Mouse (Mus musculus) MEL (cell line): ENCODE results near the gene Flad1. TPM values are rescaled to one million over a fixed set of nuclear protein-coding genes. Genes with fewer than 3 reads are reported as not detected.

Source experiments
- DNase-seq: peaks from one replicate; pipeline ENCODE4 v3.0.0; 2011; ENCODE audit warnings: low read depth, low spot score
- H3K27ac ChIP-seq: 2 replicates; pipeline ENCODE4 v1.5.1; 2012; ENCODE audit warnings: low read depth, mild to moderate bottlenecking, control low read depth, low read length, moderate library complexity; ENCODE audit not compliant: control insufficient read depth
- H3K27me3 ChIP-seq, 2 experiments: fragments of 150-350 bp in 1 of 2; sonication (generic) in 1 of 2; 2 replicates each; pipeline ENCODE4 v1.6.1; 2012; ENCODE audit warnings: low read length in 2 of 2, mild to moderate bottlenecking in 2 of 2, improper control_type of control experiment in 1 of 2, moderate library complexity in 1 of 2; ENCODE audit not compliant: insufficient read depth in 2 of 2, control insufficient read depth in 1 of 2
- H3K36me3 ChIP-seq, 2 experiments: 2 replicates each; pipeline ENCODE4 v1.6.1; 2012 to 2014; ENCODE audit warnings: low read length in 2 of 2, improper control_type of control experiment in 1 of 2, inconsistent platforms in 1 of 2, mild to moderate bottlenecking in 1 of 2; ENCODE audit not compliant: insufficient read depth in 2 of 2, control insufficient read depth in 1 of 2
- H3K4me1 ChIP-seq, 2 experiments: fragments of 150-350 bp in 1 of 2; sonication (generic) in 1 of 2; 2 replicates each; pipeline ENCODE4 v1.6.1; 2012; ENCODE audit warnings: low read length in 2 of 2, improper control_type of control experiment in 1 of 2, mild to moderate bottlenecking in 1 of 2; ENCODE audit not compliant: insufficient read depth in 2 of 2, control insufficient read depth in 1 of 2
- H3K4me3 ChIP-seq, 2 experiments: fragments of 150-350 bp in 1 of 2; sonication (generic) in 1 of 2; 2 replicates each; pipeline ENCODE4 v1.5.1; 2012; ENCODE audit warnings: low read depth in 2 of 2, low read length in 2 of 2, mild to moderate bottlenecking in 2 of 2, moderate library complexity in 2 of 2, control low read depth in 1 of 2, improper control_type of control experiment in 1 of 2; ENCODE audit not compliant: control insufficient read depth in 1 of 2, insufficient read depth in 1 of 2
- H3K79me2 ChIP-seq: 2 replicates; pipeline ENCODE4 v1.6.1; 2012; ENCODE audit warnings: mild to moderate bottlenecking, low read length, moderate library complexity; ENCODE audit not compliant: control insufficient read depth, poor library complexity, insufficient read depth
- H3K9ac ChIP-seq: 2 replicates; pipeline ENCODE4 v1.6.1; 2012; ENCODE audit warnings: low read depth, mild to moderate bottlenecking, control low read depth, low read length, moderate library complexity; ENCODE audit not compliant: control insufficient read depth, poor library complexity, severe bottlenecking
- H3K9me3 ChIP-seq: fragments of 150-350 bp; sonication (generic); replicated peaks from 2 replicates; pipeline ENCODE4 v1.6.1; 2012; ENCODE audit warnings: mild to moderate bottlenecking, low read length, improper control_type of control experiment, moderate library complexity; ENCODE audit not compliant: insufficient read depth
- BHLHE40 ChIP-seq: IDR thresholded peaks from 2 replicates; pipeline ENCODE4 v1.6.1; 2012; ENCODE audit warnings: low read depth, mild to moderate bottlenecking, inconsistent platforms, low read length, improper control_type of control experiment, borderline replicate concordance
- CHD1 ChIP-seq: IDR thresholded peaks from 2 replicates; pipeline ENCODE4 v1.6.1; 2012; ENCODE audit warnings: low read depth, mild to moderate bottlenecking, inconsistent platforms, low read length, improper control_type of control experiment
- CHD2 ChIP-seq: IDR thresholded peaks from 2 replicates; pipeline ENCODE4 v1.6.1; 2011; ENCODE audit warnings: low read length, improper control_type of control experiment
- CTCF ChIP-seq, 3 experiments: IDR thresholded peaks in 2 of 3; conservative IDR thresholded peaks in 1 of 3; 2 replicates each; pipeline ENCODE4 v1.5.1; 2011 to 2012; ENCODE audit warnings: low read length in 3 of 3, low read depth in 2 of 3, mild to moderate bottlenecking in 2 of 3, improper control_type of control experiment in 1 of 3, inconsistent platforms in 1 of 3, mixed read lengths in 1 of 3, moderate library complexity in 1 of 3; ENCODE audit not compliant: control insufficient read depth in 1 of 3, insufficient read depth in 1 of 3, poor library complexity in 1 of 3, severe bottlenecking in 1 of 3
- E2F4 ChIP-seq: IDR thresholded peaks from 2 replicates; pipeline ENCODE4 v1.6.1; 2011; ENCODE audit warnings: low read depth, low read length, improper control_type of control experiment, borderline replicate concordance
- ELF1 ChIP-seq: IDR thresholded peaks from 2 replicates; pipeline ENCODE4 v1.6.1; 2014; ENCODE audit warnings: low read depth, mild to moderate bottlenecking, inconsistent platforms, low read length, improper control_type of control experiment, moderate library complexity
- EP300 ChIP-seq, 2 experiments: IDR thresholded peaks; 2 replicates each; pipeline ENCODE4 v1.6.1; 2011; ENCODE audit warnings: improper control_type of control experiment in 2 of 2, low read length in 2 of 2, low read depth in 1 of 2, mild to moderate bottlenecking in 1 of 2
- ETS1 ChIP-seq: IDR thresholded peaks from 2 replicates; pipeline ENCODE4 v1.6.1; 2012; ENCODE audit warnings: low read depth, mild to moderate bottlenecking, inconsistent platforms, low read length, improper control_type of control experiment, moderate library complexity
- GATA1 ChIP-seq: IDR thresholded peaks from 2 replicates; pipeline ENCODE4 v1.6.1; 2011; ENCODE audit warnings: low read depth, low read length, improper control_type of control experiment
- HCFC1 ChIP-seq: IDR thresholded peaks from 2 replicates; pipeline ENCODE4 v1.6.1; 2012; ENCODE audit warnings: low read depth, mild to moderate bottlenecking, inconsistent platforms, low read length, improper control_type of control experiment, moderate library complexity
- MAFK ChIP-seq: IDR thresholded peaks from 2 replicates; pipeline ENCODE4 v1.6.1; 2011; ENCODE audit warnings: low read depth, mild to moderate bottlenecking, low read length, improper control_type of control experiment, borderline replicate concordance
- MAZ ChIP-seq: IDR thresholded peaks from 2 replicates; pipeline ENCODE4 v1.6.1; 2012; ENCODE audit warnings: low read depth, mild to moderate bottlenecking, inconsistent platforms, low read length, improper control_type of control experiment
- MEF2A ChIP-seq: IDR thresholded peaks from 2 replicates; pipeline ENCODE4 v1.6.1; 2014; ENCODE audit warnings: low read depth, mild to moderate bottlenecking, inconsistent platforms, low read length, improper control_type of control experiment; ENCODE audit not compliant: poor library complexity, insufficient replicate concordance, severe bottlenecking; ENCODE audit errors: extremely low read depth
- MXI1 ChIP-seq: IDR thresholded peaks from 2 replicates; pipeline ENCODE4 v1.6.1; 2011; ENCODE audit warnings: mild to moderate bottlenecking, low read depth, low read length, improper control_type of control experiment
- MYB ChIP-seq: IDR thresholded peaks from 2 replicates; pipeline ENCODE4 v1.6.1; 2011; ENCODE audit warnings: mild to moderate bottlenecking, low read depth, low read length, improper control_type of control experiment
- NELFE ChIP-seq: IDR thresholded peaks from 2 replicates; pipeline ENCODE4 v1.6.1; 2011; ENCODE audit warnings: low read depth, low read length, improper control_type of control experiment
- NRF1 ChIP-seq: IDR thresholded peaks from 2 replicates; pipeline ENCODE4 v1.6.1; 2014; ENCODE audit warnings: low read depth, mild to moderate bottlenecking, inconsistent platforms, low read length, improper control_type of control experiment, moderate library complexity; ENCODE audit not compliant: poor library complexity, insufficient read depth, severe bottlenecking
- POLR2A ChIP-seq, 2 experiments: IDR thresholded peaks; 2 replicates each; pipeline ENCODE4 v1.6.1; 2011 to 2012; ENCODE audit warnings: low read length in 2 of 2, mild to moderate bottlenecking in 2 of 2, control low read depth in 1 of 2, improper control_type of control experiment in 1 of 2, low read depth in 1 of 2, moderate library complexity in 1 of 2; ENCODE audit not compliant: control insufficient read depth in 1 of 2, insufficient read depth in 1 of 2, poor library complexity in 1 of 2
- POLR2AphosphoS2 ChIP-seq: IDR thresholded peaks from 2 replicates; pipeline ENCODE4 v1.6.1; 2011; ENCODE audit warnings: low read length, improper control_type of control experiment
- POLR2AphosphoS5 ChIP-seq: IDR thresholded peaks from 2 replicates; pipeline ENCODE4 v1.6.1; 2012; ENCODE audit warnings: low read depth, borderline replicate concordance, mild to moderate bottlenecking, inconsistent platforms, low read length, moderate library complexity, mixed read lengths
- RCOR1 ChIP-seq: IDR thresholded peaks from 2 replicates; pipeline ENCODE4 v1.6.1; 2012; ENCODE audit warnings: low read depth, mild to moderate bottlenecking, inconsistent platforms, low read length, improper control_type of control experiment
- SMC3 ChIP-seq: IDR thresholded peaks from 2 replicates; pipeline ENCODE4 v1.6.1; 2011; ENCODE audit warnings: low read depth, low read length, improper control_type of control experiment
- TAL1 ChIP-seq: IDR thresholded peaks from 2 replicates; pipeline ENCODE4 v1.6.1; 2012; ENCODE audit warnings: mild to moderate bottlenecking, inconsistent platforms, low read length, moderate library complexity, mixed read lengths
- TBP ChIP-seq: IDR thresholded peaks from 2 replicates; pipeline ENCODE4 v1.8.0; 2011; ENCODE audit warnings: low read depth, low read length, improper control_type of control experiment
- TCF12 ChIP-seq: IDR thresholded peaks from 2 replicates; pipeline ENCODE4 v1.6.1; 2014; ENCODE audit warnings: low read depth, mild to moderate bottlenecking, inconsistent platforms, low read length, improper control_type of control experiment, moderate library complexity
- USF1 ChIP-seq: IDR thresholded peaks from 2 replicates; pipeline ENCODE4 v1.6.1; 2014; ENCODE audit warnings: low read depth, mild to moderate bottlenecking, inconsistent platforms, low read length, improper control_type of control experiment, moderate library complexity
- ZKSCAN1 ChIP-seq: IDR thresholded peaks from 2 replicates; pipeline ENCODE4 v1.6.1; 2012; ENCODE audit warnings: low read depth, mild to moderate bottlenecking, inconsistent platforms, low read length, improper control_type of control experiment, moderate library complexity
- ZMIZ1 ChIP-seq: IDR thresholded peaks from 2 replicates; pipeline ENCODE4 v1.6.1; 2012; ENCODE audit warnings: low read depth, mild to moderate bottlenecking, inconsistent platforms, low read length, improper control_type of control experiment, moderate library complexity
- ZNF384 ChIP-seq: IDR thresholded peaks from 2 replicates; pipeline ENCODE4 v1.6.1; 2012; ENCODE audit warnings: low read depth, mild to moderate bottlenecking, inconsistent platforms, low read length, improper control_type of control experiment
- polyA plus RNA-seq, 2 experiments: library from polyadenylated mRNA; stranded (reverse) in 1 of 2; unstranded in 1 of 2; fragments of >175 nt in 1 of 2; fragments of >200 nt in 1 of 2; gene quantifications; 2 replicates each; pipeline versions ENCODE4 v1.2.1 to v1.2.4; 2012; ENCODE audit warnings: low replicate concordance in 2 of 2, low read depth in 1 of 2; ENCODE audit not compliant: insufficient read length in 2 of 2, insufficient read depth in 1 of 2, missing spikeins in 1 of 2
- total RNA-seq: library from RNA; depleted of rRNA; stranded (reverse); fragments of 300-350 nt; gene quantifications from 2 replicates; pipeline ENCODE4 v1.2.3, GENCODE M21; 2012

Gene Flad1
- total and polyA plus RNA-seq, 3 experiments, result 42.9 to 54.2 TPM; not detected in 1

DNA sequence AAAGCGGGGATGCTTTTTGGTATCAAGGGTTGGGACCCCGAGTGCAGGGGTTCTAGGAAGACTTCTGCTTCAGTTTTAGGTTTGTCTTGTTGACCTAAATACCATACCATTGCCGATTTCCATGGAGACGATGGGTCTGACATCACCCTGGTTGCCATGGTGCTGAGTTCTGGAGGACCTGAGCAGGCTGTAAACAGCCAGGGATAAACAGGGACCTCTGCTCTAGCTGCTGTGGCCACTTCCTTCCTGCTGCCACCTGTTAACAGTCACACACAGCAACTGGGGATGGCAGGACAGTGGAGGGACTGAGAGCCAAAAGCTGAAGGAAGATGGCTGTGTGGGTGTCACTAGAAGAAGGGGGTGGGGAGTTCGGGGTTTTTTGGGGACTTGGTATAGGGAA is 25.6 kb upstream of the Flad1 start:
- peaks cover 0 to 8% of the 10 kb centered on the region in 2 experiments; a peak in 2 of 4 replicates for H3K36me3 ChIP-seq
- peak; percentile 51 for DNase-seq

DNA sequence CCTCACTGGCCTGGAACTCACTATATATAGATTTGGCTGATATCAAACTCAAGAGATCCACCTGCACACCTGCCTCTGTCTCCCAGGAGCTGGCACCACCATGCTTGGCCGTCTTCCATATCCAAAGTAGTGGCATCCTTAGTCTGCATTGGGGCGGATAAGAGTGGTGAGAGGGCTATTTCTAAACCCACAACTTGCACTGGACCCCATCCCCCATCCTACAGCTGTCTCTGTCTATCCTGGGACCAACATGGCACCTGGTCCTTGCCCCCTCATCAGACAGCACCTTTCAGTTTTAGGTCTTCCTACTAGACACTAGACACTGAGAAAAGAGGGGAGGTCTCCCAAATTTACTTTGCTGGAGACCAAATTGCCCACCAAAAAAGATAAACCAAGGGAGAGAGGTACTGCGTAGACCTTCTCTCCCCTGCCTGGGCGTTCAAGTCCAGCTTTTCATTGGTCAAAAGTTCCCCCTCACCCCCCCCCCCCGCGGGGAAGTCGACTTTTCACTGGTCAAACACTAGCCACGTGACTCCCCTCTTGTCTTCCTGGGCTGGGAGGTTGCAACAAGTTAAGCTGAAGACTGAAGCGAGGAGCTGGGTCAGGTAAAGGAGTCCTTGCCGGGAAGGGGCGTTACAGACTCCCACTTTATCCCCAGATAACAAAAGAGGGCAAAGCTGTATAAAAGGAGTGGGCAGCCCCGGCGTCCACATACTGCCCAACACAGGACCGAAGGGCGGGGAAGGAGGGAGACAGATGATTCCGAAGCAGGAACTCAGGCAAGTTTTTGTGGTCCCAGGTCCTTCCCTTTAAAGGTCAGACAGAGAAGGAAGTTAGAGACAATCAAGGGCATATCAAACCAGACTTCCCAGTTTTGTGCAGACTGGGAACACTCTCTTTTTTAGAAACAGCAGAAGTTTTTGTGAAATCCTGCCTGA is 24.8 kb upstream of the Flad1 start, which contains the start of gene Pbxip1:
Gene Pbxip1, plus strand, starts transcription at position 531 of the 938 bp plus-strand sequence.
- peaks cover 4% of the 10 kb centered on the region for H3K79me2 ChIP-seq
- H3K4me1 ChIP-seq, result peaks cover under 1 to 9% of the 10 kb centered on the region in 2 experiments; a peak in 3 of 4 replicates
- peak within 1 kb of the TSS; percentile 67 for H3K9ac ChIP-seq
- DNase-seq, result peak; percentile 91
- H3K27me3 ChIP-seq, result no peaks in the 10 kb centered on the region
- H3K4me3 ChIP-seq, result peak within 1 kb of the TSS; percentile 68 to 81
- peak within 1 kb of the TSS; percentile 61 for H3K27ac ChIP-seq
- H3K36me3 ChIP-seq, result peaks cover 0 to 11% of the 10 kb centered on the region in 2 experiments; a peak in 2 of 4 replicates
- no peaks in the 10 kb centered on the region for H3K9me3 ChIP-seq
- TF ChIP-seq ZMIZ1, result peak; percentile 75; the same call in 1 of the 2 replicates
- TF ChIP-seq USF1, result peak; percentile 99
- peak; percentile 67 for TF ChIP-seq CHD2
- TF ChIP-seq GATA1, result no peak
- no peak for TF ChIP-seq CTCF (IDR thresholded peaks at IDR 0.05 in 2 of 3, conservative IDR thresholded peaks at IDR 0.05 in 1 of 3; ENCODE audit: control insufficient read depth in 1 of 3, insufficient read depth in 1 of 3, low read depth in 2 of 3, low read length in 3 of 3, poor library complexity in 1 of 3, severe bottlenecking in 1 of 3)
- TF ChIP-seq NELFE, result peak; percentile 78
- TF ChIP-seq MXI1, result peak; percentile 76
- TF ChIP-seq HCFC1, result peak; percentile 71; the same call in 1 of the 2 replicates
- TF ChIP-seq RCOR1, result peak; percentile 51
- no peak for TF ChIP-seq EP300 (IDR thresholded peaks at IDR 0.05; ENCODE audit: low read depth in 1 of 2, low read length in 2 of 2)
- 0 out of 2 replicates have a peak, but pooled peaks have one; percentile 33 for TF ChIP-seq BHLHE40
- TF ChIP-seq NRF1, result no peak
- TF ChIP-seq TCF12, result peak; percentile 45
- peak; percentile 75; the same call in 1 of the 2 replicates for TF ChIP-seq TBP
- TF ChIP-seq ZNF384, result no peak
- TF ChIP-seq MAFK, result no peak
- TF ChIP-seq MYB, result no peak
- TF ChIP-seq POLR2AphosphoS5, result no peak
- no peak for TF ChIP-seq E2F4
- TF ChIP-seq TAL1, result no peak
- peak; percentile 84; the same call in 1 of the 2 replicates for TF ChIP-seq MAZ
- TF ChIP-seq ELF1, result peak; percentile 67
- TF ChIP-seq POLR2A (IDR thresholded peaks at IDR 0.05; ENCODE audit: control insufficient read depth in 1 of 2, insufficient read depth in 1 of 2, low read depth in 1 of 2, low read length in 2 of 2, poor library complexity in 1 of 2), result peak in 1 of 2 experiments; percentile 82; a peak in 2 of 4 replicates

More for the DNA sequence above, 25.6 kb upstream of the Flad1 start:
- Histone ChIP-seq H3K79me2 (peaks cover under 1% of the 10 kb centered on the region; the same call in 1 of the 2 replicates), H3K9me3 (no peaks in the 10 kb centered on the region), H3K4me1 (peaks cover 0 to 9% of the 10 kb centered on the region in 2 experiments; a peak in 2 of 4 replicates), H3K4me3 (peak overlapping the region; percentile 68 to 81), H3K9ac (peak overlapping the region; percentile 67), H3K27ac (peak overlapping the region; percentile 61; the same call in 1 of the 2 replicates), H3K27me3 (no peaks in the 10 kb centered on the region)
- TF ChIP-seq MXI1 (0 out of 2 replicates have a peak, but pooled peaks have one; percentile 10), ZKSCAN1 (no peak), POLR2A (IDR thresholded peaks at IDR 0.05; ENCODE audit: control insufficient read depth in 1 of 2, insufficient read depth in 1 of 2, low read depth in 1 of 2, low read length in 2 of 2, poor library complexity in 1 of 2) (no peak), CHD1 (0 out of 2 replicates have a peak, but pooled peaks have one; percentile 47), MEF2A (no peak), HCFC1 (no peak), POLR2AphosphoS2 (no peak), ETS1 (0 out of 2 replicates have a peak, but pooled peaks have one; percentile 19), MAFK (no peak), SMC3 (peak; percentile 2; the same call in 1 of the 2 replicates), ZNF384 (no peak), TBP (no peak), MAZ (no peak)
